Mouse (Mus musculus) intestine, embryonic 15.5 days (tissue): ENCODE measurements around the gene Otx2. TPM values are rescaled to one million over a fixed set of nuclear protein-coding genes. Genes with fewer than 3 reads are reported as not detected.
A peak's percentile ranks its signal among the peaks of the same experiment; 100 is the strongest.

Experiments used
- ATAC-seq: fragments of 200-750 bp; cut with Nextera tagmentation; 2 replicates; pipeline ENCODE4 v1.8.0; 2017; ENCODE audit warnings: moderate TSS enrichment, moderate library complexity
- H3K27ac ChIP-seq: fragments of 300-500 bp; sonication (generic); 2 replicates; pipeline ENCODE4 v1.5.1; 2015; ENCODE audit warnings: mild to moderate bottlenecking, inconsistent platforms
- H3K27me3 ChIP-seq: fragments of 300-500 bp; sonication (generic); replicated peaks from 2 replicates; pipeline ENCODE4 v1.6.1; 2015; ENCODE audit warnings: inconsistent platforms
- H3K36me3 ChIP-seq: fragments of 300-500 bp; sonication (generic); 2 replicates; pipeline ENCODE4 v1.6.1; 2015; ENCODE audit warnings: inconsistent platforms
- H3K4me1 ChIP-seq: fragments of 300-500 bp; sonication (generic); replicated peaks from 2 replicates; pipeline ENCODE4 v1.6.1; 2015; ENCODE audit warnings: inconsistent platforms
- H3K4me2 ChIP-seq: fragments of 300-500 bp; sonication (generic); replicated peaks from 2 replicates; pipeline ENCODE4 v1.6.1; 2015; ENCODE audit warnings: mild to moderate bottlenecking, inconsistent platforms
- H3K4me3 ChIP-seq: fragments of 300-500 bp; sonication (generic); replicated peaks from 2 replicates; pipeline ENCODE4 v1.5.1; 2015; ENCODE audit warnings: inconsistent platforms
- H3K9ac ChIP-seq: fragments of 300-500 bp; sonication (generic); 2 replicates; pipeline ENCODE4 v1.6.1; 2015; ENCODE audit warnings: inconsistent platforms
- H3K9me3 ChIP-seq: fragments of 300-500 bp; sonication (generic); 2 replicates; pipeline ENCODE4 v1.6.1; 2016; ENCODE audit warnings: inconsistent platforms
- WGBS: fragments of 180-500 bp; shearing (Covaris S2); methylation state at CpG from one replicate; pipeline ENCODE4 v1.1.7; 2015; 5-methylcytosine and 5-hydroxymethylcytosine counted together
- polyA plus RNA-seq: library from polyadenylated mRNA; unstranded; fragments of >200 nt; fragmentation: Nextera tagmentation; extraction: Ambion mirVana; gene quantifications from 2 replicates; pipeline ENCODE4 v1.2.1, GENCODE M21; 2015

Gene Otx2
- polyA plus RNA-seq, 1 experiment from 2014 or later = 0.09 TPM

- no peak overlapping the region for H3K27ac ChIP-seq
- no peaks in the 10 kb centered on the region for H3K36me3 ChIP-seq
- 41% methylated on average over 4 of the region's 4 CpGs for WGBS
- no peaks in the 10 kb centered on the region for H3K4me1 ChIP-seq
- no peak overlapping the region for H3K4me3 ChIP-seq
- no peak overlapping the region for H3K9ac ChIP-seq
- H3K9me3 ChIP-seq = no peaks in the 10 kb centered on the region
- no peak overlapping the region for H3K4me2 ChIP-seq
- peaks cover 92% of the 10 kb centered on the region for H3K27me3 ChIP-seq
- no peak for ATAC-seq
Observed at GRCm38 (mm10) chr14:48656711-48657110, 16.9 kb downstream of the Otx2 start.

- H3K4me3 ChIP-seq = no peak overlapping the region
- no peak overlapping the region for H3K9ac ChIP-seq
- H3K27me3 ChIP-seq = peaks cover 91% of the 10 kb centered on the region
- ATAC-seq = no peak
- H3K9me3 ChIP-seq = no peaks in the 10 kb centered on the region
- no peak overlapping the region for H3K27ac ChIP-seq
- 8% methylated on average over 21 of the region's 21 CpGs for WGBS
- H3K4me2 ChIP-seq = no peak overlapping the region
- H3K36me3 ChIP-seq = no peaks in the 10 kb centered on the region
- H3K4me1 ChIP-seq = no peaks in the 10 kb centered on the region
Observed at GRCm38 (mm10) chr14:48655792-48656550, 17.6 kb downstream of the Otx2 start.

- no peak overlapping the region for H3K4me3 ChIP-seq
Observed at GRCm38 (mm10) chr14:48655073-48655791, 18.4 kb downstream of the Otx2 start.

GRCm38 (mm10) chr14:48654551-48655072, 19.0 kb downstream of the Otx2 start:
- 2% methylated on average over 20 of the region's 20 CpGs for WGBS
- peaks cover 79% of the 10 kb centered on the region for H3K27me3 ChIP-seq
- no peak for ATAC-seq

More at GRCm38 (mm10) chr14:48655073-48655791, 18.4 kb downstream of the Otx2 start:
- H3K4me1 ChIP-seq = no peaks in the 10 kb centered on the region
- peak; percentile 31 for ATAC-seq
- H3K4me2 ChIP-seq = 0 out of 2 replicates have a peak overlapping the region, but pooled peaks have one; percentile 3
- no peaks in the 10 kb centered on the region for H3K36me3 ChIP-seq
- H3K9me3 ChIP-seq = no peaks in the 10 kb centered on the region
- WGBS = 1% methylated on average over 33 of the region's 33 CpGs
- H3K27me3 ChIP-seq = peaks cover 83% of the 10 kb centered on the region
- no peak overlapping the region for H3K27ac ChIP-seq
- no peak overlapping the region for H3K9ac ChIP-seq

GRCm38 (mm10) chr14:48653676-48654510, 19.7 kb downstream of the Otx2 start:
- no peak overlapping the region for H3K4me3 ChIP-seq
- H3K4me2 ChIP-seq = no peak overlapping the region
- no peak for ATAC-seq
- no peaks in the 10 kb centered on the region for H3K9me3 ChIP-seq
- H3K27me3 ChIP-seq = peaks cover 74% of the 10 kb centered on the region
- no peak overlapping the region for H3K9ac ChIP-seq
- 6% methylated on average over 22 of the region's 22 CpGs for whole genome bisulfite sequencing
- no peaks in the 10 kb centered on the region for H3K4me1 ChIP-seq
- no peak overlapping the region for H3K27ac ChIP-seq
- H3K36me3 ChIP-seq = no peaks in the 10 kb centered on the region

More at GRCm38 (mm10) chr14:48654551-48655072, 19.0 kb downstream of the Otx2 start:
- Histone ChIP-seq H3K9me3 (no peaks in the 10 kb centered on the region), H3K36me3 (no peaks in the 10 kb centered on the region), H3K27ac (no peak overlapping the region), H3K4me3 (no peak overlapping the region), H3K4me2 (no peak overlapping the region), H3K4me1 (no peaks in the 10 kb centered on the region), H3K9ac (no peak overlapping the region)

GRCm38 (mm10) chr14:48653081-48653480, 20.5 kb downstream of the Otx2 start:
- Histone ChIP-seq H3K4me3 (no peak overlapping the region), H3K4me2 (no peak overlapping the region), H3K36me3 (no peaks in the 10 kb centered on the region), H3K27ac (no peak overlapping the region), H3K27me3 (peaks cover 66% of the 10 kb centered on the region), H3K4me1 (no peaks in the 10 kb centered on the region), H3K9me3 (no peaks in the 10 kb centered on the region), H3K9ac (no peak overlapping the region)
- no peak for ATAC-seq
- 65% methylated on average over 3 of the region's 3 CpGs for WGBS

GRCm38 (mm10) chr14:48652256-48652655, 21.4 kb downstream of the Otx2 start:
- Histone ChIP-seq H3K36me3 (no peaks in the 10 kb centered on the region), H3K27me3 (peaks cover 57% of the 10 kb centered on the region)
- 17% methylated on average over 12 of the region's 12 CpGs for WGBS

GRCm38 (mm10) chr14:48651471-48652211, 22.0 kb downstream of the Otx2 start:
- Histone ChIP-seq H3K27me3 (peaks cover 53% of the 10 kb centered on the region), H3K4me2 (no peak overlapping the region), H3K4me1 (no peaks in the 10 kb centered on the region), H3K9me3 (no peaks in the 10 kb centered on the region), H3K4me3 (no peak overlapping the region), H3K9ac (no peak overlapping the region), H3K36me3 (no peaks in the 10 kb centered on the region), H3K27ac (no peak overlapping the region)
- 5% methylated on average over 26 of the region's 26 CpGs for WGBS
- ATAC-seq = no peak

More at GRCm38 (mm10) chr14:48652256-48652655, 21.4 kb downstream of the Otx2 start:
- Histone ChIP-seq H3K4me2 (no peak overlapping the region), H3K9me3 (no peaks in the 10 kb centered on the region), H3K27ac (no peak overlapping the region), H3K4me1 (no peaks in the 10 kb centered on the region), H3K4me3 (no peak overlapping the region), H3K9ac (no peak overlapping the region)
- no peak for ATAC-seq

GRCm38 (mm10) chr14:48641462-48642395, 31.9 kb downstream of the Otx2 start:
- WGBS = 77% methylated on average over 12 of the region's 12 CpGs
- Histone ChIP-seq H3K4me2 (no peak overlapping the region), H3K4me3 (no peak overlapping the region), H3K27me3 (no peaks in the 10 kb centered on the region; the same call in 1 of the 2 replicates), H3K27ac (no peak overlapping the region), H3K4me1 (no peaks in the 10 kb centered on the region), H3K9me3 (no peaks in the 10 kb centered on the region), H3K36me3 (no peaks in the 10 kb centered on the region), H3K9ac (no peak overlapping the region)
- ATAC-seq = no peak

GRCm38 (mm10) chr14:48633141-48633540, 40.5 kb downstream of the Otx2 start:
- no peak overlapping the region for H3K4me2 ChIP-seq
- H3K27ac ChIP-seq = no peak overlapping the region
- 55% methylated on average over 3 of the region's 3 CpGs for WGBS
- no peaks in the 10 kb centered on the region for H3K9me3 ChIP-seq
- no peak overlapping the region for H3K4me3 ChIP-seq
- no peaks in the 10 kb centered on the region for H3K36me3 ChIP-seq
- no peak for ATAC-seq
- no peak overlapping the region for H3K9ac ChIP-seq
- H3K27me3 ChIP-seq = no peaks in the 10 kb centered on the region
- H3K4me1 ChIP-seq = no peaks in the 10 kb centered on the region

- Histone ChIP-seq H3K9ac (no peak overlapping the region), H3K36me3 (no peaks in the 10 kb centered on the region), H3K4me3 (no peak overlapping the region), H3K9me3 (no peaks in the 10 kb centered on the region), H3K27ac (no peak overlapping the region), H3K4me2 (no peak overlapping the region), H3K27me3 (no peaks in the 10 kb centered on the region), H3K4me1 (no peaks in the 10 kb centered on the region)
- WGBS = 83% methylated on average over 8 of the region's 8 CpGs
- no peak for ATAC-seq
Observed at GRCm38 (mm10) chr14:48632335-48632734, 41.3 kb downstream of the Otx2 start.
